Mouse (Mus musculus) thymus, postnatal 14 days (tissue): ENCODE data around the gene Ppp1cc.
"Not testable (repeated sequence)": the region's sequence is repeated elsewhere in the genome, so short reads cannot be mapped to it uniquely, and the experiment has no call there.

Source experiments
- DNase-seq: peaks from one replicate; pipeline ENCODE4 v3.0.0; 2021

Ppp1cc gene

GRCm38 (mm10) chr5:122138856-122139255 is 19.2 kb upstream of the Ppp1cc start:
- no peak for DNase-seq

GRCm38 (mm10) chr5:122139771-122140170 is 18.3 kb upstream of the Ppp1cc start:
- not testable (repeated sequence) for DNase-seq

- DNase-seq, result no peak
Measured at GRCm38 (mm10) chr5:122140723-122141122, 17.4 kb upstream of the Ppp1cc start, which contains the start of gene Ccdc63. Gene Ccdc63 (minus strand): TSS chr5:122140823.

GRCm38 (mm10) chr5:122142230-122142992 is 15.7 kb upstream of the Ppp1cc start:
- peak; percentile 74 for DNase-seq

GRCm38 (mm10) chr5:122143543-122143942 is 14.5 kb upstream of the Ppp1cc start:
- no peak for DNase-seq

- no peak for DNase-seq
Measured at GRCm38 (mm10) chr5:122144825-122145224, 13.3 kb upstream of the Ppp1cc start.

- peak; percentile 87 for DNase-seq
Measured at GRCm38 (mm10) chr5:122145381-122146055, 12.6 kb upstream of the Ppp1cc start.

- DNase-seq, result peak; percentile 62
Measured at GRCm38 (mm10) chr5:122146056-122146580, 12.0 kb upstream of the Ppp1cc start.

GRCm38 (mm10) chr5:122146609-122147008 is 11.5 kb upstream of the Ppp1cc start:
- no peak for DNase-seq

- no peak for DNase-seq
Measured at GRCm38 (mm10) chr5:122148107-122148506, 10.0 kb upstream of the Ppp1cc start.

- DNase-seq, result no peak
Measured at GRCm38 (mm10) chr5:122149259-122149658, 8.8 kb upstream of the Ppp1cc start.

GRCm38 (mm10) chr5:122152508-122152907 is 5.6 kb upstream of the Ppp1cc start:
- DNase-seq, result not testable (repeated sequence)

GRCm38 (mm10) chr5:122154006-122154405 is 4.1 kb upstream of the Ppp1cc start:
- DNase-seq, result no peak

GRCm38 (mm10) chr5:122154782-122155181 is 3.3 kb upstream of the Ppp1cc start:
- DNase-seq, result no peak

GRCm38 (mm10) chr5:122155613-122156012 is 2.5 kb upstream of the Ppp1cc start:
- no peak for DNase-seq

GRCm38 (mm10) chr5:122156486-122156885 is 1.6 kb upstream of the Ppp1cc start:
- DNase-seq, result no peak

GRCm38 (mm10) chr5:122158557-122159515 is 758 bp downstream of the Ppp1cc start:
- DNase-seq, result peak; percentile 54

- no peak for DNase-seq
Measured at GRCm38 (mm10) chr5:122163194-122163593, 5.1 kb downstream of the Ppp1cc start.

GRCm38 (mm10) chr5:122164011-122164410 is 5.9 kb downstream of the Ppp1cc start:
- no peak for DNase-seq

GRCm38 (mm10) chr5:122165233-122165915 is 7.3 kb downstream of the Ppp1cc start:
- no peak for DNase-seq

- peak; percentile 27 for DNase-seq
Measured at GRCm38 (mm10) chr5:122166636-122167161, 8.6 kb downstream of the Ppp1cc start.
